Mouse (Mus musculus): ENCODE results near the gene Lrrc74a. TPM values are rescaled to one million over a fixed set of nuclear protein-coding genes. Genes with fewer than 3 reads are reported as not detected.

The Lrrc74a gene
- not detected in 2 replicates for polyA plus RNA-seq (2015; fragmentation: Nextera tagmentation; extraction: Ambion mirVana)

DNA sequence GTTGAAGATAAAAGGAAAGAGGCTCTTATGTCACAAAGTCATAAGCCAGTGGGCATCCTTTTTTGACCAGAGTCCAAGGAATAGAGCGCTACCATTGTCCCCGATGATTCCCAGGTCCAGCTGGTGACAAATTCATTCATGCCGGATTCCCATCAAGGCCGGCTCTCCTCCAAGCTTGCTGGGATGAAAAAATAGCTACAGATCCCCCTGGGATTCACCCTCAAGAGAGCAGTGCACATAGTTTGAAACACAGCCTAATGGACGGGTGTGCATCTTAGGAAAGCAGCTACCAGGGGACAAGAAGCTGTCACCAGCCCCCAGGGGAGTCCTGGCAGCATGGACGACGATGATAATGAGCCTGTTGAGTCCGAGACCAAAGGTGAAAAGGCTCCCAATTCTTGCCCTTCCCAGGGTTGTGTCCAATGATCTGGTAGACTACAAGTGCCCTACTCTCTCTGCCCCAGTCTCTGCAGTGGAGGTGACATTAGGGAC, at the start of gene Lrrc74a:
Gene Lrrc74a, plus strand, starts transcription at position 51 of the 492 bp plus-strand sequence.
- H3K27me3 ChIP-seq (ENCODE audit: insufficient read depth, low read length) = no peaks in the 10 kb centered on the region
- ATAC-seq (no peak), DNase-seq (no peak)
- no peaks in the 10 kb centered on the region for H3K9me3 ChIP-seq (ENCODE audit: low read length)
- H3K36me3 ChIP-seq (replicated peaks; ENCODE audit: insufficient read depth, low read length) = no peaks in the 10 kb centered on the region
- no peak for TF ChIP-seq EP300 (IDR thresholded peaks at IDR 0.05; ENCODE audit: low read depth)
- no peak for TF ChIP-seq CTCF (IDR thresholded peaks at IDR 0.05; ENCODE audit: low read depth)
- no peak within 1 kb of the TSS for H3K4me2 ChIP-seq (ENCODE audit: low read depth, low read length)
- no peak within 1 kb of the TSS for H3K27ac ChIP-seq (ENCODE audit: low read depth)
- no peak within 1 kb of the TSS for H3K4me3 ChIP-seq (ENCODE audit: low read depth, low read length)
- 80% methylated on average over 8 of the region's 8 CpGs for WGBS (ENCODE audit: insufficient replicate concordance)
- no peak within 1 kb of the TSS for H3K9ac ChIP-seq (replicated peaks)
- H3K4me1 ChIP-seq (ENCODE audit: insufficient read depth) = no peaks in the 10 kb centered on the region

DNA sequence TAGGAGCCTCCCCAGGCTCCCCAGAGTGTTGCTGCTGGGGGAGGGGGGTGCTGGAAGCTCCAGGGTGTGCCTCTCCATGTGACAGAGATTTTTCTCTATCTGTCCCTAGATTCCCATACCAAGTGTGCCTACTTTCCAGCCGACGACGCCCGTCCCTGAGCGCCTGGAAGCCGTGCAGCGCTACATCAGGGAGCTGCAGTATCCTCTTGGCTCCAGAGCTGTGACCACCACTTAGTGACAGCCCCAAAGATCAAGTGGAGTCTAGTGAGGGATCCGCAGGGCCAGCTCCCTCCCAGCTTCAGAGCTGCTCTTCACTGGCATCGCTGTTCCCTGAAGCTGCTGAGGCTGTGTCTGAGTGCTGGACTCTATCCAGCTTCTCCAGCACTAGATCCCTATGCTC, 48.9 kb upstream of the Lrrc74a start:
- H3K27me3 ChIP-seq (ENCODE audit: insufficient read depth, low read length) = peaks cover 6% of the 10 kb centered on the region
- no peak overlapping the region for H3K4me2 ChIP-seq (ENCODE audit: low read depth, low read length)
- DNase-seq (no peak), ATAC-seq (no peak)
- 89% methylated on average over 9 of the region's 9 CpGs for WGBS (ENCODE audit: insufficient replicate concordance)
- no peak overlapping the region for H3K9ac ChIP-seq (replicated peaks)
- H3K4me1 ChIP-seq (ENCODE audit: insufficient read depth) = peaks cover 3% of the 10 kb centered on the region; the same call in 1 of the 2 replicates
- H3K27ac ChIP-seq (ENCODE audit: low read depth) = no peak overlapping the region
- H3K4me3 ChIP-seq (ENCODE audit: low read depth, low read length) = no peak overlapping the region
- no peak for TF ChIP-seq CTCF (IDR thresholded peaks at IDR 0.05; ENCODE audit: low read depth)
- no peak for TF ChIP-seq EP300 (IDR thresholded peaks at IDR 0.05; ENCODE audit: low read depth)
- no peaks in the 10 kb centered on the region for H3K9me3 ChIP-seq (ENCODE audit: low read length)
- H3K36me3 ChIP-seq (replicated peaks; ENCODE audit: insufficient read depth, low read length) = no peaks in the 10 kb centered on the region

GRCm38 (mm10) chr12:86686551-86687330, 47.4 kb upstream of the Lrrc74a start:
- no peaks in the 10 kb centered on the region for H3K9me3 ChIP-seq (ENCODE audit: low read length)
- peak; percentile 50 for ATAC-seq
- no peak overlapping the region for H3K4me3 ChIP-seq (ENCODE audit: low read depth, low read length)
- no peak overlapping the region for H3K9ac ChIP-seq (replicated peaks)
- H3K4me2 ChIP-seq (ENCODE audit: low read depth, low read length) = no peak overlapping the region
- 21% methylated on average over 12 of the region's 13 CpGs for WGBS (ENCODE audit: insufficient replicate concordance)
- TF ChIP-seq CTCF (IDR thresholded peaks at IDR 0.05; ENCODE audit: low read depth) = no peak
- TF ChIP-seq EP300 (IDR thresholded peaks at IDR 0.05; ENCODE audit: low read depth) = no peak
- no peaks in the 10 kb centered on the region for H3K36me3 ChIP-seq (replicated peaks; ENCODE audit: insufficient read depth, low read length)
- peak overlapping the region; percentile 17 for H3K27ac ChIP-seq (ENCODE audit: low read depth)
- DNase-seq = peak; percentile 29
- H3K27me3 ChIP-seq (ENCODE audit: insufficient read depth, low read length) = no peaks in the 10 kb centered on the region
- H3K4me1 ChIP-seq (ENCODE audit: insufficient read depth) = peaks cover 3% of the 10 kb centered on the region; the same call in 1 of the 2 replicates

DNA sequence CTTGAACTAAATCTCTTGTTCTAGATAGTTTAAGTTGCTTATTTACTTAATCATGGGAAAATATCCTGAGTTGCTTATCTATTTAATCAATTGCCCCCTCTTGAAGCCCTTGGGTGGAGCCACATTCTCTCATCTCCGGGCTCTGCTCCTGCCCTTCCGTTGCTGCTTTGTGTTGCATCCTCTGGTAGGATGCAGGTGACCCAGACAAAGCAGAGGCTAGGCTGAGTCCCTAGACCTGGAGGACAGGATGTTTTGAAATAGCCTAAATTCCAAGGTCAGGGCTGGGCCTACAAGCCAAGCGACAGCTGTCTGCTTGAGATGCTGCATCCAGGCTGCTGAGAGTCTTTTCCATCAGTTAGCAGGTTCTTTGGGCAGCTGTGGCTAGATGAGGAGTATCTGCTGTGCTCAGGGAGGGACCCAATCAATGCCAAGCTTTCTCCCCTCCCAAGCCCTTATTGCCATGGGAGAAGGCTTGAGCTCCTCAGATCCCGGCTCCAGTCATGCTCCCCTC, 46.7 kb upstream of the Lrrc74a start:
- H3K36me3 ChIP-seq (replicated peaks; ENCODE audit: insufficient read depth, low read length) = no peaks in the 10 kb centered on the region
- H3K4me3 ChIP-seq (ENCODE audit: low read depth, low read length) = no peak overlapping the region
- ATAC-seq (peak; percentile 8; the same call in 1 of the 2 replicates), DNase-seq (no peak)
- TF ChIP-seq EP300 (IDR thresholded peaks at IDR 0.05; ENCODE audit: low read depth) = no peak
- no peak for TF ChIP-seq CTCF (IDR thresholded peaks at IDR 0.05; ENCODE audit: low read depth)
- H3K27ac ChIP-seq (ENCODE audit: low read depth) = 0 out of 2 replicates have a peak overlapping the region, but pooled peaks have one; percentile 40
- H3K4me1 ChIP-seq (ENCODE audit: insufficient read depth) = peaks cover 3% of the 10 kb centered on the region; the same call in 1 of the 2 replicates
- no peak overlapping the region for H3K4me2 ChIP-seq (ENCODE audit: low read depth, low read length)
- no peaks in the 10 kb centered on the region for H3K27me3 ChIP-seq (ENCODE audit: insufficient read depth, low read length)
- H3K9ac ChIP-seq (replicated peaks) = no peak overlapping the region
- WGBS (ENCODE audit: insufficient replicate concordance) = 45% methylated on average over 4 of the region's 4 CpGs
- H3K9me3 ChIP-seq (ENCODE audit: low read length) = no peaks in the 10 kb centered on the region

- no peaks in the 10 kb centered on the region for H3K27me3 ChIP-seq (ENCODE audit: insufficient read depth, low read length)
- H3K36me3 ChIP-seq (replicated peaks; ENCODE audit: insufficient read depth, low read length) = no peaks in the 10 kb centered on the region
- H3K9me3 ChIP-seq (ENCODE audit: low read length) = no peaks in the 10 kb centered on the region
- H3K4me3 ChIP-seq (ENCODE audit: low read depth, low read length) = no peak overlapping the region
- H3K27ac ChIP-seq (ENCODE audit: low read depth) = no peak overlapping the region
- DNase-seq (no peak), ATAC-seq (peak; percentile 58)
- no peak for TF ChIP-seq EP300 (IDR thresholded peaks at IDR 0.05; ENCODE audit: low read depth)
- TF ChIP-seq CTCF (IDR thresholded peaks at IDR 0.05; ENCODE audit: low read depth) = no peak
- peaks cover 3% of the 10 kb centered on the region; the same call in 1 of the 2 replicates for H3K4me1 ChIP-seq (ENCODE audit: insufficient read depth)
- no peak overlapping the region for H3K9ac ChIP-seq (replicated peaks)
- H3K4me2 ChIP-seq (ENCODE audit: low read depth, low read length) = no peak overlapping the region
- 68% methylated on average over 4 of the region's 4 CpGs for WGBS (ENCODE audit: insufficient replicate concordance)
These were observed 46.1 kb upstream of the Lrrc74a start for GRCm38 (mm10) chr12:86687971-86688573.

GRCm38 (mm10) chr12:86688917-86689316, 45.3 kb upstream of the Lrrc74a start:
- no peaks in the 10 kb centered on the region for H3K9me3 ChIP-seq (ENCODE audit: low read length)
- DNase-seq (no peak), ATAC-seq (no peak)
- TF ChIP-seq EP300 (IDR thresholded peaks at IDR 0.05; ENCODE audit: low read depth) (no peak), CTCF (IDR thresholded peaks at IDR 0.05; ENCODE audit: low read depth) (no peak)
- H3K36me3 ChIP-seq (replicated peaks; ENCODE audit: insufficient read depth, low read length) = no peaks in the 10 kb centered on the region
- 94% methylated on average over 27 of the region's 27 CpGs for WGBS (ENCODE audit: insufficient replicate concordance)
- no peak overlapping the region for H3K4me2 ChIP-seq (ENCODE audit: low read depth, low read length)
- no peak overlapping the region for H3K9ac ChIP-seq (replicated peaks)
- peaks cover 3% of the 10 kb centered on the region; the same call in 1 of the 2 replicates for H3K4me1 ChIP-seq (ENCODE audit: insufficient read depth)
- H3K27ac ChIP-seq (ENCODE audit: low read depth) = no peak overlapping the region
- H3K4me3 ChIP-seq (ENCODE audit: low read depth, low read length) = no peak overlapping the region
- no peaks in the 10 kb centered on the region for H3K27me3 ChIP-seq (ENCODE audit: insufficient read depth, low read length)

All from liver, postnatal 0 days (tissue).